Mouse (Mus musculus) heart, postnatal 10 days (tissue): ENCODE results near the gene Mrps5. TPM values are rescaled to one million over a fixed set of nuclear protein-coding genes. Genes with fewer than 3 reads are reported as not detected.
A peak's percentile ranks its signal among the peaks of the same experiment; 100 is the strongest.
"Not testable (repeated sequence)": the region's sequence is repeated elsewhere in the genome, so short reads cannot be mapped to it uniquely, and the experiment has no call there.

Source experiments
- DNase-seq, 2 experiments: peaks; one replicate each; pipeline ENCODE4 v3.0.0; 2021
- intact Hi-C: fragments of 180-260 bp; cut with DNase I; formaldehyde crosslinking; loops from one replicate; pipeline ENCODE4 v1.15.1; 2025
- total RNA-seq, 2 experiments: library from RNA; stranded (reverse); gene quantifications; 2 replicates each; pipeline ENCODE4 v1.2.3; 2021

Mrps5 gene
- total RNA-seq = 100 to 1,000 TPM in 1 of 2 experiments, 10 to 100 TPM in 1; 97.3 to 122 TPM

DNA sequence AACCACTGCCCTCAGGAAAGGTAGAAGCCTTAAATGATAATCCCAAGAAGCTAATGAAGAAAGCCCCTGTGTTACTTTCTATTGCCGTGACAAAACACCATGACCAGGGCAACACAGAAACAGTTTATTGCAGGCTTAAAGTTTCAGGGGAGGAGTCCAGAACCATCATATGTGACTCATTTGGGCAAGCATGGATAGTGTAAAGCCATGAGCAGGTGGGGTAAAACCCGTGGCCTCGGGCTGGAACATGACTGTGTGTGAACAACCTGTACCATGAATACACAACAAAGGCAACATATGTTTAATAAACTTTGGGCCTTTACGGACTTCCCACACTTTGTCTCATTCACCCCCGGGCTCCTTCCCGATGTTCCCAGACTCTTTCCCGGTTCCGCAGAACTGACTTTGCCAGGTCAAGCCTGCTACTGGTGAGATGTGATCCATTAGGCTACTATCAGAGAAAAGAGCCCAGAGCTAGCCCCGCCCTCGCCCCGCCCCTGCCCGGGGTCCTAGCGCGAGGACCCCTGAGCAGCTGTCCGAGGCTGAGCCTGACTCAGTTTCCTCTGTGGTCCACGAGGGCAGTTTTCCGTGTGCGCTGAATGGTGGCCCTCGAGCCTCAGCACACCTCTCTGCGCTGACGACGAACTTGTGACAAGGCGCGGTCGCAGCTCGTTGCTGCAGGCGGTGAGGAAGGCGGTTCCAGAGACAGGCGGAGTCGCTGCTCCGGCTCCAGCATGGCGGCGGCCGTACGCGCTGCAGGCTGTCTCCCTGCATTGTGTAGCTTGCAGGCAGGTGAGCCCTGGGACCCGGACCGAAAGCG, at the start of gene Mrps5, which contains the start of gene Zfp661:
Gene Mrps5 (plus strand): TSS at position 529 of the 820 bp plus-strand sequence.
Gene Zfp661 (minus strand): TSS at position 401 of the 820 bp plus-strand sequence.
- DNase-seq = peak; percentile 90
- intact Hi-C loops = loop anchor here (5.0 kb wide), 1 partner anchor 205 kb away; the partner anchor contains the start of gene Mtln

DNA sequence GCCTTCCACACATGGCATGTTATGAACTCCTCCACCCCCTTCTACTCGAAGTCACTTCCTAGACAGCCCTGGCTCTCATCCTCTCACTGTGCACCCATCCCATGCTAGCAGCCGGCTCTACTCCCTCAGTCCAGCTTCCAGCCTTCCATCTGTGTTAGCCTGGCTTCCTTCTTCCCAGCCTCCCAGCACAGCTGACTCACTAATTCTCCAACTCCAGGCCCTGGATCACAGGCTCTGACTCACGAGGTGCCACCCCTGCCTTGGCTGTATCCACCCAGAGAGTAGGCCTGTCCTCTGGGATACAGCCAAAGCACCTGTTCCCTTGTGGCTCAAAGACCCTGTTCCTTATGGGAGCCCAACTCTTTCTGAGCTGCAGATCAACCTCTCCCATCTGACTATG, 49.5 kb upstream of the Mrps5 start:
- intact Hi-C loops = no loop called here

DNA sequence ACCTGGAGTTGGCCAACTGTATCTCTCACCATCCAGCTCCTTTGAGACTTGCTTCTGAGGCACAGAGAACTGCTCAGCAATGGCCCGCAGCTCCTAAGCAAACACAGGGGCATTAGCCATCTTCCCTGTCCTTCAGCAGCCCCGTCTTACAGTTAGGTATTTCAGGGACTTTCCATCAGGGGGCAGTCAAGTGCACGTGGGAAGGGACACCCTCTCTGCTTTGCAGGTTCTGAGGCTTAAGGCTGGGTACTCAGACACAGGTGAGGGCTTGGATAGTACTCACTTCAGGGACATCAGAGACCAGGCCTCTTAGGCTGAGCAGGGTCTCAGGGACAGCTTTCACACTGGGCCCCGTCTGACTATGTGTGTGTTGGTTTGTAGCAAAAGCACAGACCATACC, 47.5 kb upstream of the Mrps5 start:
- DNase-seq = peak in 1 of 2 experiments; percentile 16
- intact Hi-C loops = no loop called here

More for the DNA sequence above, 49.5 kb upstream of the Mrps5 start:
- no peak for DNase-seq

DNA sequence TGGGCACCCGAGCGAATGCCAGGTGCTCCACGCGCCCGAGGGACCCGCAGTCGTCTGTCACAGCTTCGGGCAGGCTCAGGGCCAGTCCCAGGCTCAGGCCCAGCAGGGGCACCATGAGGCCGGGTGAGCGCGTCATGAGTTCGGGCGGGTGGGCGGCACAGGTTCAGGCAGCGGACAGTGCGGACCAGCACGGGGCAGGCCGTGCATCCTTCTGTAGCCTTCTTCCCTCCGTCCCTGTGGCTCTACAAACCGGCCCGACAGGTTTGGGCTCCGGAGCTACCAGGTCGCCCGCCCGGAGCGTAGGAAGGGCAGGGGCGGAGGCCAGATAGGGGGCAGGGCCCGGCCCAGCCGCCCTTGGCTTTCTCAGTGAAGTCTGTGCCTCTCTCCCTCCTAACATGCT, 45.8 kb upstream of the Mrps5 start, which contains the start of gene Prom2:
Gene Prom2 (minus strand): TSS at position 283 of the 400 bp plus-strand sequence.
- no peak for DNase-seq
- intact Hi-C loops = no loop called here

DNA sequence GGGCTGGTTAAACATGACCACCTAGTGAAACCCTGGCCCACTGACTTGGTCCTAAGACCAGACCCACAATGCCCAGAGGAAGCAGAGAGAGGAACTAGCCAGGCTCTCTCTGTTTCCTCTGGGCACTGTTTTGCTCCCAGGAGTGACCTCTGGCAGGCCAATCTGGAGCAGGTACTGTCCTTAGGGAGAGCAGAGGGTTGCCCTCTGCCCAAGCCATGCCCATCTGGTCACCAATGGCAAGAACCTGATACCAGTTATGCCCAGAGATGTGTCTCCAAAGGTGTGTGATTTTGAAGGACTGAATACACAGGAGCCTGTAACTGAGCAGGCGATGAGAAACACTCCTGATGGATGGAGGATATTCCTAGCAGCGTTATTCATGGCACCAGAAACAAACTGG, 45.3 kb upstream of the Mrps5 start:
- intact Hi-C loops = no loop called here
- DNase-seq = no peak

DNA sequence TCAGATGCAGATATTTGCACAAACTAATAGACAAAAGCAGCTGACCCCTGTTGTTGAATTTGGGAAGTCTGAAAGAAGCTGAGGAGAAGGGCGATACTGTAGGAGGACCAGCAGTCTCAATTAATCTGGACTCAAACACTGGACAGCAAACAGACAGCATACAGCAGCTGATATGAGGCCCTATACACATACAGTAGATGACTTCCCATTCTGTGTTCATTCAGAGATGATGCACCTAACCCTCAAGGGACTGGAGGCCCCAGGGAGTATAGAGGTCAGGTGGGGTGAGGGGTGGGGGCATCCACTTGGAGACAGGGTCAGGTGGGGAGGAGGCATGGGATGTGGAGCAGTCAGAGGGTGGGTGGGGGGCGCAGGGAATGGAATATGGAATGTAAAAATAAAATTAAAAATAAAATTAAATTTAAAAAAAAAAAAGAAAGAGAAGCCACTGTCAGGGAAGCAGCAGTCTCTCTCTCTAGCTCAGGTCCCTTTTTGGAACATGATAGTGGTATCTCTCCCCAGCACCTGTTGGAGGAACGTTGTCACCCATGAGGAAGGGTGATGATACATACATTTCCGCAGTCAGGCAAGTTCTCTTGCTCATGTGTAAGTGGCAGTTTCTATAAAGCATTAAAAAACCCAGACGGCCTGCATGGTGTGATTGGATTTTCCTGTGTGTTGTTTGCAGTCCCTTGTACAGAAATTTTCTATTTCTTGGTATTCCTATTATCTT, 38.5 kb upstream of the Mrps5 start:
- intact Hi-C loops = no loop called here
- DNase-seq = no peak

DNA sequence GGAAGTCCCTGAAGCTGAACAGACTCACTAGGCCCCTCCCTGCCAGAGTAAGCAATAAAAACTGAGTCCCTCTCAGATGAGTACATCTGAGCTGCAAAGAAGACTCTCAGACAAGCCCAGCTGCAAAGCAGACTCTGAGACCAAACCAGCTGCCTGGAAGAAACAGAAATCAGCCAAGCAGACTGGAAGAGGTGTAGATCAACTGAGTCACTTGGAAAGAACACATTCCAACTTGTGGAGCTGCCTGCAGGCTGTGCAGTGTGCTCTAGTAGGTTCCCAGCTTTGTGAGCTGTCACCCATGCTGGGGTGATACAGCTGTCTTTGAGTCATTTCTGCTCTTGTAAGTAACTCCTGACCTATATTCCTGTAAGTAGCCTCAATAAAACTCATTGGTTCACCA, 37.3 kb upstream of the Mrps5 start:
- intact Hi-C loops = no loop called here
- no peak for DNase-seq

DNA sequence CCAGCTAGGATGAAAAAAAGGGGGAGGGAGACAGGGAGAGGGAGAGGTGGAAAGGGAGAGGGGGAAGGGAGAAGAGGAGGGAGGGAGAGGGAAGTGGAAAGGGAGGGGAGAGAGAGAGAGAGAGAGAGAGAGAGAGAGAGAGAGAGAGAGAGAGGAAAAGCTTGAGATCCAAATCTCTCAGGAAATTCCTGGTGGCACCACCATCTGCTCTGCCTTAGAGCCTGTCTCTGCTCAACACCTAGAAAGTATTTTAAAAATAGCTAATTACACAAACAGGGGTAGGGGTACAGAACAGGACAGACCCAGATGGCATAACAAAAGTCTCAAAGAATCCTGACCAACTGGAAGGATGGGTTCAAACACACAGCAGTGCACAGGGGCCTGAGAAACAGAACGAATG, 36.6 kb upstream of the Mrps5 start:
- no peak for DNase-seq
- intact Hi-C loops = no loop called here

DNA sequence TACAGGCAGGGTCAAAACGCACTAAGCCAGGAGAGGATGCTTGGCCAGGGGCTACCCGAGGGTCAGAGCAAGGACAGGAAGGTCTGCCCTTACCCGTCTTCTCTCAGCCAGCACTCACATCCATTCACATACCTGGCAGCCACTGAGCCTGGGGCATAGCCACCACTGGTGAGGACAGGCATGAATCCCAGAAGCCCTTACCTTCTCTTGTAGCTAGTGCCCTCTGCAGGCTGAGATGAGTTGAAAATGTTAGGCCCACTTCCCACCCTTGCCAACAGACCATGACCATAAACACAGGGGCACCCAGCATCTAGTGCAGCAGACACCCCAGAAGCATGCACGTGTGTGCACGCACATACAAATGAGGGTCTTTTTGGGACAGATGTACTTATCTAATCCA, 35.9 kb upstream of the Mrps5 start:
- DNase-seq = peak; percentile 6 to 12
- intact Hi-C loops = no loop called here

DNA sequence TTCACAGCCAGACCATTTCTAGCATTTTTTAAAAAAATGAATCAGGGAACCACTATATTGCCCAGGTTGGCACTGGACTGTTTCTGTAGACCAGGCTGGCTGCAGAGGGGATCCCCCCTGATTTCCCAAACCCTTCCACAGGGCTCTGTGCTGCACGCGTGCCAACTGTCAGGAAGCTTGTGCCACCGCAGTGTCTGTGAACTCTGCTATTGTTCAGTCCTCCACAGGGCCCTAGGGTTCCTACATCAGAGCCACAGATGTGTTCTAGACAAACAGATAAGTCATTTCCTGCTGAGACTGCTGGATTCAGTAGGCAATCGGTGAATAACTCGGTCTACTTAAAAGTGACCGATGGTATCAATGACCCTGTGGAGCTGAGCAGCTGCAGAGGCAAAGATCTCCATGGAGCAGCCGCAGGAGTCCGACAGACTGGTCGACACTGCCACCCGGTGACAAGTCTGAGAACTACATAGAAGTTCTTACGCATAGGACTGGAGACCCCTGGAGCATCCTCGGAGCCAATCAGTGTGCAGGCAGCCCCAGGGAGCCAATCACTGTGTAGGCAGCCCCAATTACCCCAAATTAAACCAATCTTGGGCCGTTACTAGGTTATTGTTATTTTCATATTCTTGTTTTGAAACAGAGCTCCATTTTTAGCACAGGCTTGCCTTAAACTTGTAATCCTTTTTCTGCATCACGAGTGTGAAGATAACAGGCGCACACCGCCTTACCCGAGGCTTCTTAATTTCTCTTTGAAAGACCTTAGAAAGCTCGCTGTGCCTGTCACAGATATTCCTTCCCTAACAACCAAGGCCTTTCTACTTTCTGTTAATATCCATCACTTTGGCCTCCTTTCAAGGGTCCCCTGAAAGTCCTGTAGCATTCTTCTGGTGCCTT, 27.7 kb upstream of the Mrps5 start:
- peak; percentile 89 to 91 for DNase-seq
- intact Hi-C loops = loop anchor here (1.0 to 5.0 kb wide), 3 partner anchors 52 to 197 kb away; partner anchors contain the start of gene Adra2b

DNA sequence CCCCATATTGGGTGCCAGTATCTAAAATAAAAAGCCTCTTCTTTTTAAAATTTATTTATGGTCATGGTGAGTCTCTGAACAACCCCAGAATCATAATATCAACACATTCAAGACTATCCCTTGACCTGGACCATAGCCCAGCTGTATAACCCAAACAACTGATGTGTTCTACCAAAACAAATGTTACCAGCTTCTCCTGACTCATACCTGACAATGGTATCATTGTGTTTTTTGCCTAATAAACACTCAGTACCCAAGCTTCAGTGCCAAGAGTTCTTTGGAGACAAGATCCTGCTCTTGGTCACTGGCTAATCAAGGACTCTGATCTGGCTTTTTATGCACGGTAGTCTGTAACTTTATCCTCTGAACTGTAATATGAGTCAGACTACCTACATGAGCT, 13.7 kb upstream of the Mrps5 start:
- DNase-seq = no peak
- intact Hi-C loops = no loop called here

DNA sequence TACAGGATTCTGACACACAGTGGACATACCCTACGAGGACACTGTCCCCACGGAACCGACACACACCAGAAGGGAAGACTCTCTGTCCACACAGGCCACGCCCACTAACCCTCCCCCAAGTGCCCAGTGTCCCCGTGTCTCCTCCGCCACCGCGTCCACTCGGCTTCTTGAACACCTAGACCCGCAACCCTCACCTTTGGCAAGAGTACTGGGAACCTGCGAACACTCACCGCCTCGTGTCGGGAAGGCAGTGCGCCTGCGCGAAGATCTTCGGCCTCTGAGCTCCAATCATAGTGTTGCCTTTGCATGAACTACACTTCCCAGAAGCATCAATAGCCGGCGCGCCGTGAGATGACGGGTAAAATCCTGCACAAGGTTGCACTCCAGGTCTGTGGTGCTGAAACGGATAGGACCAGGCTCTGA, 2.6 kb upstream of the Mrps5 start:
- intact Hi-C loops = no loop called here
- DNase-seq = peak; percentile 93 to 95

DNA sequence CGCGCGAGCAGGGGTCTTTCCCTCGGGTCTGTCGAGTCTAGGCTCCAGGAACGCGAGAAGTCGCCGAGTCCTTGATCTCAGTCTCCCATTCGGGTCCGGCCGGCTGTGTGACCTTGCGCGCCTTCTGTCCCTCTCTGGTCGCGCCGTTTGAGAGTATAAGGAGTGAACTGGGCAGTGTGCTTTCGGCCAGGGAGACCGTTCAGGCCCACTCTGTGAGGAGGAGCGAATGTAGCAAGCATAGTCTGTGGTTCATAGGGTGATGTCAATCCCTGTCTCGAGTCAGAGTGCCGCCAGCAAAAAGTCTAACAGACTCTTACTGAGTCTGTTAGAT, 457 bp downstream of the Mrps5 start:
- no peak for DNase-seq
- intact Hi-C loops = loop anchor here (5.0 kb wide), 1 partner anchor 205 kb away; the partner anchor contains the start of gene Mtln

DNA sequence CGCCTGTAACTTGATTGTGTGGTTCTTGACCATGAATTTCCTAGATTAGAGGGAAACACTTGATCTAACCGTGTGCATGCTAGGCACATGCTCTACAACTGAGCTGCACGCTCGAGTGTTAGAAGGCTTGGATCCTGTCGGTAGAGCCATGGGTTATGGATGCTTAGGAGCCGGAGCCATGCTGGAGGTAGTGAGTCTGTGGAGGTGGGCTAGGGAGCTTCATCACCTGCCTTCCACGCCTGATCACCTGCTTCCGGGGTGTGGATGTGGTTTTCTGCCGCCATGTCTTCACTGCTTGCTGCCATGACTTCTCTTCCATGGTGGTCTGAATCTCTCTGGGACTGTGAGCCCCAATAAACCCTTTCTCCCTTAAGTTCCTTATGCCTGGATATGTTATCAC, 1.9 kb downstream of the Mrps5 start:
- intact Hi-C loops = loop anchor here (5.0 kb wide), 1 partner anchor 203 kb away; the partner anchor contains the start of gene Mtln
- DNase-seq = no peak

DNA sequence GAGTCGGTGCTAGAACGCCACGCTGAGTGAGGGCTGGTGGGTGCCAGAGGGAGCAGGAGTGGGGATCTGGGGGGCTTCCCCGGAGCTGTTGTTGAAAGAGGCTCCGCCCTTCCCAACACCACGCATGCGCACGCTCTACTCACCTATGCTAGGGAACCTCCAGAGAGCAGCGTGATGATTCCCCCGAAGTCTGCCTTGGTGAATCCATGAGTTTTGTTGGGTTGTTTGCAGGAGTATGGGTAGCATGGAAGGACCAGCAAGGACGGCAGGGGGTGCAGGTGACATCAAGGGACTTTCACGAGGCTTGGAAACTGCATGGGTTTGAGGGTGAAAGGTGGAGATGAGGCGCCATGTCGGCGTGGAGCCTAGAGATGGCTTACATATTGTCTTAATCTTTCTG, 3.2 kb downstream of the Mrps5 start:
- intact Hi-C loops = no loop called here
- no peak for DNase-seq

DNA sequence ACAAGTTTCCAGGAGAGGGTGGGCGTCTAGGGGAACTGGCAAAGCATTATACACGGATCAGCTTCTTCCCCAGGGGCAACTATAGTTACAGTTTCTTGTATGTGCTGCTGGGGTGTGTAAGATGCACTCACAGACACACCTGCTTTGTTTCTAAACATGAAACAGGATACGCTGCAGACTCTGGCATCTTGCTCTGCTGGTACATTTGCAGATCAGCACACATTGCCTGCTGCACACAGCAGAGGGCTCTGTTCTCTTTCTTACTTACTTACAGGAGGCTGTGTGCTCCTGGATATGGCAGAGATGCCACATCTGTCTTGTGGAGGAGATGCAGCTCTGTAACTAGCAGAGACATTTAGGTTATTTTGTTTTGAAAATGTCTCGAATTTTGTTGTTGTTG, 3.8 kb downstream of the Mrps5 start:
- DNase-seq = peak; percentile 17 to 22
- intact Hi-C loops = no loop called here

DNA sequence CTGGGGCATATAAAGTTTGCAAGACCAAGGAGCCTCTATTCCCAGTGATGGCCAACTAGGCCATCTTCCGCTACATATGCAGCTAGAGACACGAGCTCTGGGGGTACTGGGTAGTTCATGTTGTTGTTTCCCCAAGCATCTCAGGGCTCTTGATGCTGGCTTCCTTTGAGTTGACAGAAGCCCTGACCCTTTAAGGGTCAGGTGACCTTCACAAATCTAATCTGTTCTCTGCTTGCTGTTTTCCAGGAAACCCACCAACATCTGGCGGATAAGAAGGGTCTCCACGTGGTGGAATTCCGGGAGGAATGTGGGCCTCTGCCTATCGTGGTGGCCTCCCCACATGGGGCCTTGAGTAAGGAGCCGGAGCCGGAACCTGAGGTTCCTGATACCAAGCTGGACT, 16.4 kb downstream of the Mrps5 start:
- intact Hi-C loops, DNase-seq: not testable (repeated sequence)

DNA sequence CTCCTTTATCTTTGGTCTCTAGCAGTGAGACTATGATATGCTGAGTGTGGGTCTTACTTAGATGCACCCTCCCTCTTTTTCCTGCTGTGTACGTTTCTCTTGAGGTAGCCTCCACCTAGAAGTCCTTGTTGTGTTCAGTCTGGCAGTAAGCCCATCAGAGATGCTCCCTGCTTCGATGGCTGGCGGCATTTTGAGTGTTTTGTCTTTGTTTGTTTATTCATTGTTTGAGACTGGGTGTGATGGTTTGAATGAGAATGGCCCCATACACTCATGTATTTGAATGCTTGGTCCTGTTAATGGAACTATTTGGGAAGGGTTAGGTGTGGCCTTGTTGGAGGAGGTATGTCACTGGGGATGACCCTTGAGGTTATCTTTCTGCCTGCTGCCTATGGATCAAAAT, 18.2 kb downstream of the Mrps5 start:
- DNase-seq = no peak
- intact Hi-C loops = loop anchor here (5.0 kb wide), 3 partner anchors 77 to 242 kb away; no protein-coding TSS in a partner anchor

DNA sequence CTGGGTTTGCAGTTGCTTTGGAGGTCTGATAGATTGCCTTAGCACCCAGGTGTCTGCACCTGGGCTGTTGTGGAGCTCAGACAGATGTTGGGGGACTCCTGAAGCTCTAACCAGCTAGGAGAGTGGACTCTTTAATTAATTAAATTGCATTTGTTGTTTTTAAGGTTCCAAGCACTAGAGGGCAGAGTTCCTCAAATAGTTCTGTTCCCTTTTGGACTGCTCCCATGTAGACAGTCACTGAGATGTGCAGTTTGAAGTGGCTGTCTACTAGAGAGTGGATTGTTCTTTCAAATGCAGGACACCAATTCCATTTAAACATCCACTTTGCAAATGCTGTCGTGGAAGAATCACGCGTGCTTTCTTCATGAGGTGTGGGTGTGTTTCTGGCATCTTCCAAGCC, 21.2 kb downstream of the Mrps5 start:
- peak; percentile 36 to 61 for DNase-seq
- intact Hi-C loops = loop anchor here (1.0 to 5.0 kb wide), 4 partner anchors 60 to 239 kb away; no protein-coding TSS in a partner anchor

DNA sequence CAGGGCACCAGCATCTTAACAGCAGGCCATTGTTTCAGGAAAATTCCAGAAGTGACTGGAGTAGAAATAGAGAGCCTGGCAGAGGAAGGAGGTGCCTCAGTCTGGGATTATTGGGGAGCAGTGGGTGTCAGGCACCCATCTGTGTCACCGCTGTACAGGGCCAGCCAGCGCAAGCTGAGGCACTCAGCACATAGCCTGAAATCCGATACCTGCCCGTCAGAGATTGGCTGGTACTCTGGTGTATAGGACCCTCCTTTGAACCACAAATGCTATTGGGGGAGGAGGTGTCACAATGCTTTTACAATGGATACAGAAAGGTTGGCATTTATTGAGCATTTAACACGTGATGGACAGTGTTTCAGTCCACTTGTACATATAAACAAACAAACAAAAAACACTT, 22.0 kb downstream of the Mrps5 start:
- intact Hi-C loops = loop anchor here (1.0 to 5.0 kb wide), 4 partner anchors 59 to 238 kb away; no protein-coding TSS in a partner anchor
- DNase-seq = no peak
